Mouse (Mus musculus) cortical plate, adult 2 months (tissue): Measurements from ENCODE around the gene Nr1h3.

ENCODE experiments used
- CTCF ChIP-seq: fragments of 200-500 bp; IDR thresholded peaks from 2 replicates; pipeline ENCODE4 v1.5.1; 2011; ENCODE audit warnings: mild to moderate bottlenecking, control low read depth, low read length; ENCODE audit not compliant: insufficient read depth; ENCODE audit errors: extremely low read depth
- POLR2A ChIP-seq: fragments of 200-500 bp; IDR thresholded peaks from 2 replicates; pipeline ENCODE4 v1.6.1; 2011; ENCODE audit warnings: mild to moderate bottlenecking, low read length, control low read depth; ENCODE audit not compliant: insufficient read depth; ENCODE audit errors: extremely low read depth

GRCm38 (mm10) chr2:91243416-91243815 is 40.8 kb upstream of the Nr1h3 start:
- TF ChIP-seq POLR2A = peak; percentile 36; the same call in 1 of the 2 replicates
- no peak for TF ChIP-seq CTCF
